Mouse (Mus musculus) small intestine, adult 2 months (tissue): Measurements from ENCODE around the gene Gm43191.

Experiments used
- CTCF ChIP-seq: fragments of 200-500 bp; IDR thresholded peaks from 2 replicates; pipeline ENCODE4 v1.5.1; 2012; ENCODE audit warnings: low read depth, mild to moderate bottlenecking, control low read depth, inconsistent platforms, low read length, moderate library complexity, mixed read lengths; ENCODE audit not compliant: insufficient replicate concordance, insufficient read length; ENCODE audit errors: extremely low read depth
- POLR2A ChIP-seq: fragments of 200-500 bp; IDR thresholded peaks from 2 replicates; pipeline ENCODE4 v1.6.1; 2012; ENCODE audit warnings: low read depth, mild to moderate bottlenecking, control low read depth, inconsistent platforms, low read length, moderate library complexity

GRCm38 (mm10) chr3:116631459-116631858 is 49.6 kb downstream of the Gm43191 start:
- TF ChIP-seq CTCF (no peak), POLR2A (no peak)
